Mouse (Mus musculus) megakaryocyte, embryonic 14.5 days (primary cell): ENCODE measurements around the gene Ntn5. TPM values are rescaled to one million over a fixed set of nuclear protein-coding genes. Genes with fewer than 3 reads are reported as not detected.

Experiments used
- H3K27me3 ChIP-seq: replicated peaks from 2 replicates; pipeline ENCODE3; 2012; ENCODE audit warnings: inconsistent platforms
- H3K36me3 ChIP-seq: replicated peaks from 2 replicates; pipeline ENCODE3; 2012; ENCODE audit warnings: low read length, inconsistent platforms, mixed read lengths
- H3K4me1 ChIP-seq: 2 replicates; pipeline ENCODE4 v1.6.1; 2012; ENCODE audit warnings: inconsistent platforms
- H3K4me3 ChIP-seq: replicated peaks from 2 replicates; pipeline ENCODE3; 2012; ENCODE audit warnings: moderate library complexity, mild to moderate bottlenecking, inconsistent platforms
- H3K9me3 ChIP-seq: 2 replicates; pipeline ENCODE4 v1.6.1; 2012; ENCODE audit warnings: inconsistent platforms
- FLI1 ChIP-seq: IDR thresholded peaks from 2 replicates; pipeline ENCODE4 v1.6.1; 2012; ENCODE audit warnings: low read length, inconsistent platforms, mixed read lengths
- GATA1 ChIP-seq: IDR thresholded peaks from 3 replicates; pipeline ENCODE4 v1.6.1; 2012; ENCODE audit warnings: mixed read lengths, low read length, inconsistent platforms, borderline replicate concordance
- polyA plus RNA-seq: library from polyadenylated mRNA; stranded (reverse); fragments of >175 nt; gene quantifications from 2 replicates; pipeline ENCODE4 v1.2.3, GENCODE M21; 2012; ENCODE audit warnings: low replicate concordance; ENCODE audit not compliant: insufficient read depth

The Ntn5 gene
- polyA plus RNA-seq, result not detected in 2 replicates

GRCm38 (mm10) chr7:45683396-45684050 is at the start of gene Ntn5:
TSS of gene Ntn5 (plus strand) at chr7:45684022.
- no peak within 1 kb of the TSS for H3K4me3 ChIP-seq
- H3K36me3 ChIP-seq, result no peaks in the 10 kb centered on the region
- TF ChIP-seq GATA1 (no peak), FLI1 (no peak)
- H3K27me3 ChIP-seq, result peaks cover 25% of the 10 kb centered on the region
- H3K9me3 ChIP-seq, result no peaks in the 10 kb centered on the region
- H3K4me1 ChIP-seq, result peaks cover 82% of the 10 kb centered on the region

- peaks cover 33% of the 10 kb centered on the region for H3K9me3 ChIP-seq
- H3K4me1 ChIP-seq, result peaks cover 18% of the 10 kb centered on the region
- TF ChIP-seq GATA1, result no peak
- TF ChIP-seq FLI1, result no peak
- H3K27me3 ChIP-seq, result peaks cover 31% of the 10 kb centered on the region
- peak overlapping the region; percentile 21 for H3K4me3 ChIP-seq
- H3K36me3 ChIP-seq, result no peaks in the 10 kb centered on the region
Observed at GRCm38 (mm10) chr7:45634946-45635681, 48.7 kb upstream of the Ntn5 start.

- no peak overlapping the region for H3K4me3 ChIP-seq
- peaks cover 25% of the 10 kb centered on the region for H3K9me3 ChIP-seq
- TF ChIP-seq FLI1 (no peak), GATA1 (no peak)
- peaks cover 31% of the 10 kb centered on the region for H3K27me3 ChIP-seq
- no peaks in the 10 kb centered on the region for H3K36me3 ChIP-seq
- peaks cover 18% of the 10 kb centered on the region for H3K4me1 ChIP-seq
Observed at GRCm38 (mm10) chr7:45635711-45636688, 47.8 kb upstream of the Ntn5 start.

- H3K4me1 ChIP-seq, result peaks cover 34% of the 10 kb centered on the region
Observed at GRCm38 (mm10) chr7:45637710-45638109, 46.1 kb upstream of the Ntn5 start.

GRCm38 (mm10) chr7:45638623-45639401 is 45.0 kb upstream of the Ntn5 start:
- TF ChIP-seq FLI1, result no peak
- TF ChIP-seq GATA1, result no peak
- no peak overlapping the region for H3K4me3 ChIP-seq
- peaks cover 45% of the 10 kb centered on the region for H3K4me1 ChIP-seq

More at GRCm38 (mm10) chr7:45637710-45638109, 46.1 kb upstream of the Ntn5 start:
- Histone ChIP-seq H3K36me3 (no peaks in the 10 kb centered on the region), H3K9me3 (peaks cover 11% of the 10 kb centered on the region), H3K4me3 (no peak overlapping the region), H3K27me3 (peaks cover 39% of the 10 kb centered on the region)
- TF ChIP-seq FLI1, result no peak
- no peak for TF ChIP-seq GATA1

GRCm38 (mm10) chr7:45639561-45640027 is 44.2 kb upstream of the Ntn5 start, which contains the start of gene Mamstr:
TSS of gene Mamstr (plus strand) at chr7:45639977.
- TF ChIP-seq GATA1 (no peak), FLI1 (no peak)
- peaks cover 52% of the 10 kb centered on the region for H3K4me1 ChIP-seq
- peaks cover 57% of the 10 kb centered on the region for H3K27me3 ChIP-seq
- H3K4me3 ChIP-seq, result no peak within 1 kb of the TSS
- H3K9me3 ChIP-seq, result peaks cover 8% of the 10 kb centered on the region
- H3K36me3 ChIP-seq, result no peaks in the 10 kb centered on the region

More at GRCm38 (mm10) chr7:45638623-45639401, 45.0 kb upstream of the Ntn5 start:
- Histone ChIP-seq H3K36me3 (no peaks in the 10 kb centered on the region), H3K27me3 (peaks cover 49% of the 10 kb centered on the region), H3K9me3 (peaks cover 8% of the 10 kb centered on the region)

- Histone ChIP-seq H3K4me1 (peaks cover 50% of the 10 kb centered on the region), H3K36me3 (no peaks in the 10 kb centered on the region)
Observed at GRCm38 (mm10) chr7:45640191-45640957, 43.4 kb upstream of the Ntn5 start.

GRCm38 (mm10) chr7:45641391-45642040 is 42.3 kb upstream of the Ntn5 start:
- TF ChIP-seq FLI1 (no peak), GATA1 (no peak)
- H3K4me3 ChIP-seq, result no peak overlapping the region

More at GRCm38 (mm10) chr7:45640191-45640957, 43.4 kb upstream of the Ntn5 start:
- Histone ChIP-seq H3K9me3 (peaks cover 8% of the 10 kb centered on the region), H3K4me3 (no peak overlapping the region), H3K27me3 (peaks cover 62% of the 10 kb centered on the region)
- no peak for TF ChIP-seq FLI1
- TF ChIP-seq GATA1, result no peak

More at GRCm38 (mm10) chr7:45641391-45642040, 42.3 kb upstream of the Ntn5 start:
- Histone ChIP-seq H3K9me3 (peaks cover 4% of the 10 kb centered on the region), H3K4me1 (peaks cover 39% of the 10 kb centered on the region), H3K27me3 (peaks cover 71% of the 10 kb centered on the region), H3K36me3 (no peaks in the 10 kb centered on the region)
